Mouse (Mus musculus) ES-E14 (cell line): ENCODE data around the gene F5.
A peak's percentile ranks its signal among the peaks of the same experiment; 100 is the strongest.

Experiments
- CHD2 ChIP-seq: IDR thresholded peaks from 2 replicates; pipeline ENCODE4 v1.6.1; 2014; ENCODE audit warnings: mild to moderate bottlenecking, low read depth, low read length, inconsistent platforms
- HCFC1 ChIP-seq: IDR thresholded peaks from 2 replicates; pipeline ENCODE4 v1.6.1; 2012; ENCODE audit warnings: low read length, inconsistent platforms, borderline replicate concordance; ENCODE audit not compliant: insufficient read depth
- MAFK ChIP-seq: IDR thresholded peaks from 2 replicates; pipeline ENCODE4 v1.6.1; 2014; ENCODE audit warnings: mild to moderate bottlenecking, low read depth, low read length, inconsistent platforms; ENCODE audit not compliant: insufficient read depth
- ZC3H11A ChIP-seq: IDR thresholded peaks from 2 replicates; pipeline ENCODE4 v1.6.1; 2012; ENCODE audit warnings: low read depth, mild to moderate bottlenecking, inconsistent platforms, low read length, borderline replicate concordance
- ZNF384 ChIP-seq: IDR thresholded peaks from 2 replicates; pipeline ENCODE4 v1.6.1; 2012; ENCODE audit warnings: low read depth, low read length, inconsistent platforms

DNA sequence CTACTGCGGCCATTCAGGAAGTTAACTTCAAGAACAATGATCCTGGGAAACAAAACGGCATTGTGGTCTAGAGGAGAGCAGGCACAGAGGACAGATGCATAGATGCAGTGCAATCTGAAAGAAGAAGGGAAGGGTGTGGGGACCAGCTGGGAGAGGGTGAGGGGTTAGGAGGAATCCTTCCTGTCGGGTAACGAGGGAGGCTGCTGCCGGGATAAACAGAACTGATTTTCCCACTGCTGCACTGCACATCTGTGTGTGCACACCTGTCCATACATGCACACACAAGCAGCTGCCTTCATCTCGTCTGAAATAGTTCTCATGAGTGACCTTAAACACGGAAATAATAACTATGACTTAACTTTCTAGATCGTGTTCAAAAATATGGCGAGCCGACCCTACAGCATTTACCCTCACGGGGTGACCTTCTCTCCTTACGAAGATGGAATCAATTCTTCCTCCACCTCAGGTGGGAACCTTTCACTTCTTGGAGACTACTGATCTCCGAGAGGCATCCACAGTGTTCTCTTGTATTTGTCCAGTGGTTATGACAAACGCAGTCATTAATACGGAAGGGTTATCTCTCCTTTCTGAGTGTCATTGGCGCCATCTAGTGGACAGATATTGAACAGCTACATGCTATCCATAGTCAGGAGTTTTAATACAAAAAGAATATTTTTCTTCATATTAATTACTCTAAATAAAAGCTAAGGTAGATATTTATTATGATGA is 32.7 kb downstream of the F5 start:
- TF ChIP-seq ZNF384 (no peak), MAFK (no peak), HCFC1 (no peak), ZC3H11A (0 out of 2 replicates have a peak, but pooled peaks have one; percentile 32), CHD2 (no peak)
